Mouse (Mus musculus) heart, postnatal 4 days (tissue): ENCODE measurements around the gene Rasd1. TPM values are rescaled to one million over a fixed set of nuclear protein-coding genes. Genes with fewer than 3 reads are reported as not detected.
A peak's percentile ranks its signal among the peaks of the same experiment; 100 is the strongest.
"Not testable (repeated sequence)": the region's sequence is repeated elsewhere in the genome, so short reads cannot be mapped to it uniquely, and the experiment has no call there.

Source experiments
- DNase-seq: peaks from one replicate; pipeline ENCODE4 v3.0.0; 2021
- total RNA-seq, 2 experiments: library from RNA; stranded (reverse); gene quantifications; 2 replicates each; pipeline ENCODE4 v1.2.3; 2021

Gene Rasd1
- total RNA-seq, 2 experiments from 2014 or later, result 4.0 to 4.4 TPM

- DNase-seq, result peak; percentile 32
Measured at GRCm38 (mm10) chr11:59960476-59961337, 4.0 kb downstream of the Rasd1 start.

DNA sequence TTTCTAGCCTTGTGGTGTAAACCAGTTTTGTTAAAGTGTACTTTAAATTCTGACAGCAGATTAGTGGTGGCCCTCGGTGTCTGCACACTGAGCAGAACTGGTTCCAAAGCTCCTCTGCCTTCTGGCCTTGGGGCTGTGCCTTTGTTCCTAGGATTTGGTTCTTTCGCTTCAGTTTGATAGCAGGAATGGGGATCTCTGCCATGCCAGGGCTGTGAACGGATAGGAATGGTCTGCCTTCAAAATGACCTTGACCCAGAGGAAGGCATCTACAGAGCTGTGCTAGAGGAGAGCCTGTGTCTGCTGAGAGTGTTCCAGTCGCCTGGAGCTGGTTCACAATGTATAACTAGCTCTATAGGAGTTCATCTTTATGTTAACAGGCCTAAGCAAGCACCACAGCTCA is 5.3 kb downstream of the Rasd1 start:
- no peak for DNase-seq

- no peak for DNase-seq
Measured at GRCm38 (mm10) chr11:59956749-59957148, 8.0 kb downstream of the Rasd1 start.

DNA sequence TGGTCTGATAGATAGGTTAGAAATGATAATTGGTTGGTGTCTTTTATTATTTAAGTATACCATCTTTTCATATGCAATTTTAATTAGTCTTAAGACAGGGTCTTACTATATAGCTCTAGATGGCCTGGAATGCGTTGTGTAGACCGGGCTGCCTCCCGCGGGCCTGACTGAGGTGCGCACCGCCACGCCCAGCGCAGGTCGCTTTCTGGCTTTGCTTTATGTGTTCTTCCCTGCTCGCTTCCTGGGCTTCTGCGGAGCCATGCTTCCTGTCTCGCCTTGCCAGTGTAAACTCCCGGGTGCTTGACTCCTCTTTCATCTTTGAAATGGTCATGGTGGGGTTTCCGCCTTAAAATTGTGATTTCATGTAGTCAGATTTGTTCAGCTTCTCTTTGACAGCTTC is 11.9 kb downstream of the Rasd1 start:
- no peak for DNase-seq

- no peak for DNase-seq
Measured at GRCm38 (mm10) chr11:59948401-59948767, 16.4 kb downstream of the Rasd1 start.

DNA sequence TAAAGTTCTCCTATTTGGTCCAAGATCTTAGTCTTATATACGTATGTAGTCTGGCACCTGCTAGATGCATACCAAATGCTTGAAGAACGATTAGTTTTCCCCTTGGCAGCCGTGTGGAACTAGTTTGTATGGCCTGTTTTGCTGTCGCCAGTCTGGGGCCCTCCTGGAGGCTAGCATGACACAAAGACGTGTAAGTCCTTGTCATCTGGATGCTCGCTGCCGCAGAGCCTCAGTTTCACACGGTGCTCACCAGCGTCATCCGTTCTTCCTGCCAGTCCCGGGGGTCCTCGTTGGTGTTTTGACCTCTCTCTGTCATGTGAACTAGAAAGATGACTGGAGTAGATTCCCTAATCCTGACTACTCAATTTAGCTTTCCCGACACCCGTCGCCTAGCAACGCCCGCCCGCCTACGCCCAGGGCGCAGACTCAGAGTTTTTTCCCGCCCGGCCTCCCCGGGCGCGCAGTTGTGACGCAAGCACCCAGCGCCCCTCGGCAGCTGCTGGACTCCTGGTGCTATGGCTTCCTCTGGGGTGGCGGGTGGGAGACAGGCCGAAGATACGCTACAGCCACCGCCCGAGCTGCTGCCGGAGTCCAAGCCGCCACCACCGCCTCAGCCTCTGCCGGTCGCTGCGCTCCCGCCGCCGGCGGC is 16.9 kb downstream of the Rasd1 start, which contains the start of gene Med9:
Gene Med9, plus strand, starts transcription at position 455 of the 649 bp plus-strand sequence.
- DNase-seq, result peak; percentile 97

DNA sequence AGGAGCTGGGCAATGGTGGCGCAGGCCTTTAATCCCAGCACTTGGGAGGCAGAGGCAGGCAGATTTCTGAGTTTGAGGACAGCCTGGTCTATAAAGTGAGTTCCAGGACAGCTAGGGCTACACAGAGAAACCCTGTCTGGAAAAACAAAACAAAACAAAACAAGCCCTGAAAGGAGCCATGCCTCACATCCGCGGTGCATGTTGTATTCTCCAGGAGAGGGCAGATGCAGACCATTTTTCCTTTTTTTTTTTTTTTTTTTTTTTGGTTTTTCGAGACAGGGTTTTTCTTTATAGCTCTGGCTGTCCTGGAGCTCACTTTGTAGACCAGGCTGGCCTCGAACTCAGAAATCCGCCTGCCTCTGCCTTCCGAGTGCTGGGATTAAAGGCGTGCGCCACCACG is 19.9 kb downstream of the Rasd1 start:
- DNase-seq, result not testable (repeated sequence)

DNA sequence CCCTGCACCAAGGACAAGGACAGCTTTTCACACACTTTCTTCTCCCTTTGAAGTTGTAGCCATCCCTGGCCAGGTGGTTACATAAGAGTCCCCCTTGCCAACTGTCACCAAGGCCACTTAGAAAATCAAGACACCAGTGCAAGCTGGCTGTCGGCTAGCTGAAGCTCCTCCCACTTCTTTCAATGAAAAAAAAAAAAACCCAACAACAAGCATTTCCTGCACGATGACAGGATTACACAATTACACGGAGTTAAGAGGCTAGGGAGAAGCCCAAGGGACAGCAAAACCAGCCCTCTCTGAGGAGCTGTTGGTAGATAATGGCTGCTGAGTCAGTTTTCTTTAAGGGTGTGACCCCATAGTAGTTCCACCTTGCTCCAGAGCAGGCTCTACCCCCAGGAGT is 23.4 kb downstream of the Rasd1 start:
- DNase-seq, result no peak

DNA sequence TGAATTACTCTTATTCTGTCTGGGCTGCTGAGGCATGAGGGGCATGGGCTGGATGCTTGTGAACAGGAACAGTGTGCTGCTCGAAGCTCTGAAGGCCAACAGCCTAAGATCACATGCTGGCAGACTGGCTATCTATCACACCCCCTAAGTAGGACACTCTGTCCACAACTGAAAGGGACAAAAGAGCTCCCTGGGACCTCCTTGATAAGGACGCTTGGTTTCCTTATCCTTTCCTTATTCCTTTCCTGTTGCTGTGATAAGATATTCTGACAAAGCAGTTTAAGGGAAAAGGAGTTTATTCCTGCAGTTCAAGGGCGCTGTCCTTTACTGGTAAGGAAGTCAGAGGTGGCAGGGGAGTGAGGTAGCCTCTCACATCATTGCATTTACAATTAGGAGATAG is 24.1 kb downstream of the Rasd1 start:
- DNase-seq, result no peak

GRCm38 (mm10) chr11:59939821-59940220 is 24.9 kb downstream of the Rasd1 start:
- DNase-seq, result no peak

- DNase-seq, result no peak
Measured at GRCm38 (mm10) chr11:59937615-59938014, 27.1 kb downstream of the Rasd1 start.

DNA sequence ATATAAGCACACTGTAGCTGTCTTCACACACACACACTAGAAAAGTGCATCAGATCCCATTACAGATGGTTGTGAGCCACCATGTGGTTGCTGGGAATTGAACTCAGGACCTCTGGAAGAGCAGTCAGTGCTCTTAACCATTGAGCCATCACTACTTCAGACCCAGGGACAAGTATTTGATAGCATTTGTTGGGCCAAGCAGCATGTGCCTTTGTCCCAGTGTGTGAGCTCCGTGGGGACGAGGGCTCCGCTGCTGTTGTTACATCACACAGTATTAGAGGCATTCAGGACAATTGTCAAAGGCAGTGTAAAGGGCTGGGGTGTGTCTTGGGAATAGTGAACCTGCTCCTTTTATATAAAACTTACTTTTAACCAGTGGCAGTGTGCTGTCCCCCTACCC is 27.7 kb downstream of the Rasd1 start:
- no peak for DNase-seq

DNA sequence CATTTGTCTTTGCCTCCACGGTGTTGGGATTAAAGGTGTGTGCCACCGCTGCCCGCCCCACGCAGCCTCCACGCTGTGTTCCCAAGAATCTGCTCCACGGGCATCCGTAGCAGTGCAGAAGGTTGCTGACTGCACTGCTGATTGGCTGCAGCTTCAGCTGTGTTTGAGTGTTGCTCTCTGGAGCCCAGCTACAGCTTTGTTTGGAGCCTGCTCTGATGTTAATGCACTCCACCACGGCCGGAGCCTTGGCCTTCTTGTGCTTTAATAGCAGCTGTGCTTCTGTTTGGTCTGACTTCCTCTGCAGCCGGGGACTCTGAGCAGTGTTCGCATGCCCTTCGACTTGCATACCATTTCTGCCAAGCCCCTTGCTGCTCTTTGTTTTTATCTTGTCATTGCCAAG is 30.8 kb downstream of the Rasd1 start:
- no peak for DNase-seq

GRCm38 (mm10) chr11:59932560-59933337 is 32.0 kb downstream of the Rasd1 start:
- DNase-seq, result no peak

DNA sequence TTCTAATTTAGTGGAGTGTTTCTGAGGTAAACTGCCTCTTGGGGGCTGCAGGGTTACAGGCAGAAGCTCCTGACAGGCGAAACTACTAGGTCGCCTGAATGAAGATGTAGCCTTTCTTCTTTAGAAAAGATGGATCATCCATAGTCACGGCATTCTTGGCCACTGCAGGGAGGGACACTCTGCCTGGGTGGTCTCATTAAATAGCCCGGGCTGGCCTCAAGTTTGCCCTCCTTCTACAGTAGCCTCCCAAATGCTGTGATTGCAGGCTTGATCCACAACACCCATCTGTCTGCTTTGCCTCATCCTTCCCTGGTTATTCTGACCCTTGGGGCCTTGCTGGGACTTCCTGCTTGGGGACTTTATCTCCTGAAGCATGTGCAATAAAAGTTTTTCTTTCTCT is 34.7 kb downstream of the Rasd1 start:
- DNase-seq, result no peak

- peak; percentile 44 for DNase-seq
Measured at GRCm38 (mm10) chr11:59921265-59921664, 43.5 kb downstream of the Rasd1 start.

DNA sequence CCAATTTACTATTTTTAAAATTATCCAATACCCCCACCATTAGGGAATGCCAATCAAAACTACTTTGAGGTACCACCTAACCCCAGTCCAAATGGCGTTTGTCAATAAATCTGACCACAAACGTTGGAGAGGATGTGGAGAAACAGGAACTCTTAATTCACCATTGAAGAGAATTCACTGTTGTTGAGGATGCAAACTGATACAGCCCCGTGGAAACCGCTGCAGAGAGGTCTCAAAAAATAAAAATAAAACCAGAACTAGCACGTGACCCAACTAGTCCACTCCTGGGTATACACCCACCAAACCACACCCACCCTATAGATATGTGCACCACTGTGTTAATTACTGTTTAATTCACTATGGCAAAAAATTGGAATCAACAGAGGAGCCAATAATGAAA is 44.4 kb downstream of the Rasd1 start:
- DNase-seq, result no peak

DNA sequence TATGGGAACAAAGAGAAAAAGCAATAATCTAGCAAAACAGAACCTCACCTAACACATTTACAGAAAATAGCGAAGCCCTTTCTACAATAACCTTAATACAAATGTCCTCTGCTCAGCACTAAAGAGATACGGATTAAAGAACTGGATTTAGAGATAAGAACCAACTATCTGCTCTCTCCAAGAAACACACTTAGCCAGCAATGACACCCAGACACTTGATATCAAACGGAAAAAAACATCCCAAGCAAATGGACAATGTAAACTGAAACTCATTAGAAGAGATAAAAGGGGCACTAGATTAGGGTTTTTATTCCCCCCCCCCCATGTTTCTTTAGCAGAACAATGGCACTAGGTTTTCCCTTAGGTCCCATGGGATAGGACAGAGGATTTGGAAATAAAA is 45.3 kb downstream of the Rasd1 start:
- no peak for DNase-seq

GRCm38 (mm10) chr11:59918014-59918413 is 46.7 kb downstream of the Rasd1 start:
- peak; percentile 38 for DNase-seq

DNA sequence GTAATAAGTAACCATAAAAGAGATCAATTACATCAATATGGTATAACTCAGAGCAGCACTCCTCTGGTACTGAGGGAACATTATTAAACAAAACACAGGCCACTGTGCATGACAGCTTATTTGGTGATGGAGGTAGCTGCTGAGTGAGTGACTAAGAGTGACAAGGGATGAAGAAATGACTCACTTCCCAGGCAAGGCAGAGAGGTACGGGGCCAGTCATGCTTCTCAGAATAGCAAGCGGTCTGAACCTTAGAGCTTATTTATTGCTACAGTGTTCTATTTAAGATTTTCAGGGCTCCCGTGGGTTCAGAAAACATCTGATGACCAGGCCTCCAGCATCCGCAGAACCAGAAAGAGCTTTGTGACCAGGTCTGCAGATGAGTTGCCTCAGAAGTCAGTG is 51.0 kb downstream of the Rasd1 start:
- no peak for DNase-seq
